Mouse (Mus musculus): Measurements from ENCODE around the gene Tmem82. TPM values are rescaled to one million over a fixed set of nuclear protein-coding genes. Genes with fewer than 3 reads are reported as not detected.
A peak's percentile ranks its signal among the peaks of the same experiment; 100 is the strongest.

Tmem82 gene
- polyA plus RNA-seq, 1 experiment from 2014 or later: 0.12 TPM

- Histone ChIP-seq H3K27ac (ENCODE audit: low read depth, low read length) (no peak overlapping the region), H3K9ac (replicated peaks; ENCODE audit: low read depth, low read length) (no peak overlapping the region), H3K9me3 (ENCODE audit: control insufficient read depth, low read length) (no peaks in the 10 kb centered on the region), H3K27me3 (ENCODE audit: control insufficient read depth, insufficient read depth, low read length) (no peaks in the 10 kb centered on the region), H3K4me1 (ENCODE audit: control insufficient read depth, insufficient read depth, low read length) (peaks cover 13% of the 10 kb centered on the region), H3K4me2 (ENCODE audit: low read depth, low read length) (no peak overlapping the region), H3K4me3 (ENCODE audit: low read depth, low read length) (no peak overlapping the region), H3K36me3 (ENCODE audit: control insufficient read depth, insufficient read depth, low read length) (peaks cover 8% of the 10 kb centered on the region; the same call in 1 of the 2 replicates)
- no peak for ATAC-seq (ENCODE audit: low read depth)
- WGBS: 96% methylated on average over 8 of the region's 8 CpGs
Observed at GRCm38 (mm10) chr4:141645988-141646387, 27.6 kb upstream of the Tmem82 start.

GRCm38 (mm10) chr4:141643118-141643855 lies 24.9 kb upstream of the Tmem82 start:
- peak; percentile 74; the same call in 1 of the 2 replicates for ATAC-seq (ENCODE audit: low read depth)
- no peak overlapping the region for H3K4me2 ChIP-seq (ENCODE audit: low read depth, low read length)
- no peak overlapping the region for H3K4me3 ChIP-seq (ENCODE audit: low read depth, low read length)
- H3K4me1 ChIP-seq (ENCODE audit: control insufficient read depth, insufficient read depth, low read length): peaks cover 9% of the 10 kb centered on the region
- H3K9ac ChIP-seq (replicated peaks; ENCODE audit: low read depth, low read length): no peak overlapping the region
- WGBS: 38% methylated on average over 7 of the region's 7 CpGs
- H3K27ac ChIP-seq (ENCODE audit: low read depth, low read length): peak overlapping the region; percentile 46; the same call in 1 of the 2 replicates
- peaks cover 8% of the 10 kb centered on the region; the same call in 1 of the 2 replicates for H3K36me3 ChIP-seq (ENCODE audit: control insufficient read depth, insufficient read depth, low read length)
- H3K27me3 ChIP-seq (ENCODE audit: control insufficient read depth, insufficient read depth, low read length): no peaks in the 10 kb centered on the region
- H3K9me3 ChIP-seq (ENCODE audit: control insufficient read depth, low read length): no peaks in the 10 kb centered on the region

GRCm38 (mm10) chr4:141641961-141642811 lies 23.8 kb upstream of the Tmem82 start:
- 93% methylated on average over 25 of the region's 25 CpGs for WGBS
- no peak overlapping the region for H3K4me2 ChIP-seq (ENCODE audit: low read depth, low read length)
- ATAC-seq (ENCODE audit: low read depth): no peak
- peaks cover 12% of the 10 kb centered on the region for H3K36me3 ChIP-seq (ENCODE audit: control insufficient read depth, insufficient read depth, low read length)
- H3K9me3 ChIP-seq (ENCODE audit: control insufficient read depth, low read length): no peaks in the 10 kb centered on the region
- H3K4me1 ChIP-seq (ENCODE audit: control insufficient read depth, insufficient read depth, low read length): peaks cover 9% of the 10 kb centered on the region
- no peak overlapping the region for H3K9ac ChIP-seq (replicated peaks; ENCODE audit: low read depth, low read length)
- no peaks in the 10 kb centered on the region for H3K27me3 ChIP-seq (ENCODE audit: control insufficient read depth, insufficient read depth, low read length)
- 0 out of 2 replicates have a peak overlapping the region, but pooled peaks have one; percentile 4 for H3K27ac ChIP-seq (ENCODE audit: low read depth, low read length)
- no peak overlapping the region for H3K4me3 ChIP-seq (ENCODE audit: low read depth, low read length)

- peaks cover 18% of the 10 kb centered on the region for H3K36me3 ChIP-seq (ENCODE audit: control insufficient read depth, insufficient read depth, low read length)
Observed at GRCm38 (mm10) chr4:141641353-141641771, 22.9 kb upstream of the Tmem82 start.

GRCm38 (mm10) chr4:141639474-141639873 lies 21.0 kb upstream of the Tmem82 start:
- peaks cover 9% of the 10 kb centered on the region for H3K4me1 ChIP-seq (ENCODE audit: control insufficient read depth, insufficient read depth, low read length)
- no peak for ATAC-seq (ENCODE audit: low read depth)
- 77% methylated on average over 11 of the region's 11 CpGs for WGBS
- no peak overlapping the region for H3K27ac ChIP-seq (ENCODE audit: low read depth, low read length)
- no peak overlapping the region for H3K9ac ChIP-seq (replicated peaks; ENCODE audit: low read depth, low read length)
- H3K4me2 ChIP-seq (ENCODE audit: low read depth, low read length): no peak overlapping the region
- H3K9me3 ChIP-seq (ENCODE audit: control insufficient read depth, low read length): no peaks in the 10 kb centered on the region
- H3K36me3 ChIP-seq (ENCODE audit: control insufficient read depth, insufficient read depth, low read length): peaks cover 26% of the 10 kb centered on the region
- no peaks in the 10 kb centered on the region for H3K27me3 ChIP-seq (ENCODE audit: control insufficient read depth, insufficient read depth, low read length)
- H3K4me3 ChIP-seq (ENCODE audit: low read depth, low read length): no peak overlapping the region

More at GRCm38 (mm10) chr4:141641353-141641771, 22.9 kb upstream of the Tmem82 start:
- no peak for ATAC-seq (ENCODE audit: low read depth)
- no peak overlapping the region for H3K4me3 ChIP-seq (ENCODE audit: low read depth, low read length)
- no peak overlapping the region for H3K9ac ChIP-seq (replicated peaks; ENCODE audit: low read depth, low read length)
- no peak overlapping the region for H3K4me2 ChIP-seq (ENCODE audit: low read depth, low read length)
- WGBS: 90% methylated on average over 7 of the region's 7 CpGs
- peaks cover 9% of the 10 kb centered on the region for H3K4me1 ChIP-seq (ENCODE audit: control insufficient read depth, insufficient read depth, low read length)
- no peaks in the 10 kb centered on the region for H3K9me3 ChIP-seq (ENCODE audit: control insufficient read depth, low read length)
- no peaks in the 10 kb centered on the region for H3K27me3 ChIP-seq (ENCODE audit: control insufficient read depth, insufficient read depth, low read length)
- H3K27ac ChIP-seq (ENCODE audit: low read depth, low read length): no peak overlapping the region

GRCm38 (mm10) chr4:141636693-141637092 lies 18.3 kb upstream of the Tmem82 start:
- no peak overlapping the region for H3K9ac ChIP-seq (replicated peaks; ENCODE audit: low read depth, low read length)
- WGBS: 95% methylated on average over 5 of the region's 5 CpGs
- no peaks in the 10 kb centered on the region for H3K9me3 ChIP-seq (ENCODE audit: control insufficient read depth, low read length)
- H3K4me3 ChIP-seq (ENCODE audit: low read depth, low read length): no peak overlapping the region
- H3K4me1 ChIP-seq (ENCODE audit: control insufficient read depth, insufficient read depth, low read length): no peaks in the 10 kb centered on the region
- no peak overlapping the region for H3K27ac ChIP-seq (ENCODE audit: low read depth, low read length)
- no peak for ATAC-seq (ENCODE audit: low read depth)
- H3K36me3 ChIP-seq (ENCODE audit: control insufficient read depth, insufficient read depth, low read length): peaks cover 40% of the 10 kb centered on the region
- H3K4me2 ChIP-seq (ENCODE audit: low read depth, low read length): no peak overlapping the region
- H3K27me3 ChIP-seq (ENCODE audit: control insufficient read depth, insufficient read depth, low read length): no peaks in the 10 kb centered on the region

- H3K36me3 ChIP-seq (ENCODE audit: control insufficient read depth, insufficient read depth, low read length): peaks cover 40% of the 10 kb centered on the region
- H3K4me2 ChIP-seq (ENCODE audit: low read depth, low read length): no peak overlapping the region
- H3K9ac ChIP-seq (replicated peaks; ENCODE audit: low read depth, low read length): no peak overlapping the region
- H3K27me3 ChIP-seq (ENCODE audit: control insufficient read depth, insufficient read depth, low read length): no peaks in the 10 kb centered on the region
- no peaks in the 10 kb centered on the region for H3K4me1 ChIP-seq (ENCODE audit: control insufficient read depth, insufficient read depth, low read length)
- H3K27ac ChIP-seq (ENCODE audit: low read depth, low read length): no peak overlapping the region
- H3K9me3 ChIP-seq (ENCODE audit: control insufficient read depth, low read length): no peaks in the 10 kb centered on the region
- no peak overlapping the region for H3K4me3 ChIP-seq (ENCODE audit: low read depth, low read length)
- 91% methylated on average over 9 of the region's 9 CpGs for WGBS
- ATAC-seq (ENCODE audit: low read depth): no peak
Observed at GRCm38 (mm10) chr4:141635991-141636390, 17.6 kb upstream of the Tmem82 start.

- Histone ChIP-seq H3K9me3 (ENCODE audit: control insufficient read depth, low read length) (no peaks in the 10 kb centered on the region), H3K27me3 (ENCODE audit: control insufficient read depth, insufficient read depth, low read length) (no peaks in the 10 kb centered on the region), H3K4me3 (ENCODE audit: low read depth, low read length) (no peak overlapping the region), H3K9ac (replicated peaks; ENCODE audit: low read depth, low read length) (no peak overlapping the region), H3K36me3 (ENCODE audit: control insufficient read depth, insufficient read depth, low read length) (peaks cover 69% of the 10 kb centered on the region), H3K4me2 (ENCODE audit: low read depth, low read length) (no peak overlapping the region), H3K27ac (ENCODE audit: low read depth, low read length) (no peak overlapping the region), H3K4me1 (ENCODE audit: control insufficient read depth, insufficient read depth, low read length) (no peaks in the 10 kb centered on the region)
- WGBS: 91% methylated on average over 21 of the region's 21 CpGs
- no peak for ATAC-seq (ENCODE audit: low read depth)
Observed at GRCm38 (mm10) chr4:141632111-141632873, 13.9 kb upstream of the Tmem82 start.

Measured in neural tube, embryonic 14.5 days (tissue).